Mouse (Mus musculus): ENCODE measurements at regions not wholly inside any gene's neighbourhood (a gene's known extent, or its start where the extent isn't known, plus 50 kb on each side); places are given as distances from the start of the nearest gene placed in this dataset.
"Not testable (repeated sequence)": the region's sequence is repeated elsewhere in the genome, so short reads cannot be mapped to it uniquely, and the experiment has no call there.

DNA sequence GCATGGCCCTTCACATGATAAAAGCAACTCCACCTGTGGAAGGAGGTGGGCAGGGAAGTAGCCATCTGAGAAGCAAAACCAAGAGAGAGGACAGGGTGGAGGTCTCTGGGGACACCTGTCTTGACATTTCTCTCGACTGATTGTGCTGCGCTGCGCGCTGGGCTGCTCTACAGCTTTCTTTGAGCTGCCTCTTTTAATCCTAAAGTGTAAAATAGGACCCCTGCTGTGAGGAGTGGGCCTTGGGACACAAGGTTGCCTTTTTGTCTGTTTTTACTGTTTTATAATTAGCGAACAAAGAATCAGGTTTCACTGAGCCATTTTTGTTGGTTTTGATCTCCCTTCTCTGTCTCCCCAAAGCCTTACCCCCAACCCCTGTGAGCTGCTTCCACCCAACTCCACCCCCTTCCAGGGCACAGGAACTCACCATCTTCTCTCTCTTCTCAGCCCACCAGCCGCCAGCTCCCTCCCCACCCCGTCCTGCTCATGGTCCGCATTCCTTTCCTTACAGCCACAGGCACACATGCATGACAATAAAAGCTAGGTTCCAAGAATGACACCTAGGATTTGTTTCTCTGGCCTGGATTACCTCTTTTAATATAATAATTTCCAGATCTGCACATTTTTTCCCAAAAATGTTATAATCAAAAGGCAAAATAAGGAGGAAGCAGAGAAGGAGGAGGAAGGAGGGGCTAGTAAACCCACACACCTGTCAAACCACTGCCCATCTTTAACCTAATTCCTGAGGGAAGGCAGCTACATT, 57.3 kb downstream of the Cbln4 start:
- DNase-seq (ENCODE audit: low spot score in 2 of 2): no peak

GRCm38 (mm10) chr2:171969311-171969905, 73.9 kb downstream of the Cbln4 start:
- no peak for DNase-seq (ENCODE audit: low spot score in 2 of 2)

DNA sequence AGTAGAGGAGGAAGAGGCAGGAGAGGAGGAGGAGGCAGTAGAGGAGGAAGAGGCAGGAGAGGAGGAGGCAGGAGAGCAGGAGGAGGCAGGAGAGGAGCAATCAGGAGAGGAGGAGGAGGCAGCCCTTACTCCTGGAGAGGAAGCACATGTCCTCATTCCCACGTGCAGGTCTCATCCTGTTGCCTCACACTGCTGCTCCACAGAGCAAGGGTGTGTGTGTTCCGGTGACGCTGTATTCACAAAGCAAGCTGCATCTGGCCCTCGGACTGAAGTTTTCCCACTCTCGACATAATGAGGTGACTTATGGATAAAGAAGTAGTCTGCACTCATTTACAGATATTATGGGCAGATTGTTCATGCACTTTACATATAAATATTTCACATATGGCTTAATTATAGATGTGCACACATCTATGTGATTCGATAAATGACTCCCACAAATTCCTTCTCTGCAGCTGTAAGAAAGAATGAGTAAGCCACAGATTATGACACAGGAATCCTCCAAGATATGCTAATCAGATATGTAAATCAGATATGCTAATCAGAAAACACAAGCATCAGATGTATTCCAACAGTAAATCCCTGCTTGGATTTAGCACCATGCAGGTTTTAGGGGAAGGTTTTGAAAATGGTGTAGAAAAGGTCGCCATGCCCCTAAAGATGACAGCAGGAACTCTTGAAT, 96.6 kb downstream of the Cbln4 start:
- DNase-seq (ENCODE audit: low spot score in 2 of 2): no peak

DNA sequence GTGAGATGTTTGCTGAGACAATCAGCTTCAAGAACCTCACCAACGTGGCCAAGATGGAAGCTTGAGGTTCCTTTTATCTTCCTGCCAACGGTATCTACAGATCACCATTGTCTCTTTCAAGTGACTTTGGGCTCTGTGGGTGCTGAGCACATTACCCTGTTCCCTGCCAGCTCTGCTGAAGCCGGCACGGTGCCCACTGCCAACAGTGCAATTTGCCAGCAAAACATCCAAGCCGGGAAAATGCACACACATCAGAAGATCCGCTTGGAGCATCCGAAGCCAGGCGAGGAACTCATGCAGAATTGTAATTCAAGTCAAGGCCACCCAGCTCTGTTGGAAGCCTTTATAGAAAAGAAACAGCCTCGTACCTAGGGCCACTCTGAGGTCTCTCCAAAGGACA, 100.6 kb downstream of the Cbln4 start:
- no peak for DNase-seq (ENCODE audit: low spot score in 2 of 2)

DNA sequence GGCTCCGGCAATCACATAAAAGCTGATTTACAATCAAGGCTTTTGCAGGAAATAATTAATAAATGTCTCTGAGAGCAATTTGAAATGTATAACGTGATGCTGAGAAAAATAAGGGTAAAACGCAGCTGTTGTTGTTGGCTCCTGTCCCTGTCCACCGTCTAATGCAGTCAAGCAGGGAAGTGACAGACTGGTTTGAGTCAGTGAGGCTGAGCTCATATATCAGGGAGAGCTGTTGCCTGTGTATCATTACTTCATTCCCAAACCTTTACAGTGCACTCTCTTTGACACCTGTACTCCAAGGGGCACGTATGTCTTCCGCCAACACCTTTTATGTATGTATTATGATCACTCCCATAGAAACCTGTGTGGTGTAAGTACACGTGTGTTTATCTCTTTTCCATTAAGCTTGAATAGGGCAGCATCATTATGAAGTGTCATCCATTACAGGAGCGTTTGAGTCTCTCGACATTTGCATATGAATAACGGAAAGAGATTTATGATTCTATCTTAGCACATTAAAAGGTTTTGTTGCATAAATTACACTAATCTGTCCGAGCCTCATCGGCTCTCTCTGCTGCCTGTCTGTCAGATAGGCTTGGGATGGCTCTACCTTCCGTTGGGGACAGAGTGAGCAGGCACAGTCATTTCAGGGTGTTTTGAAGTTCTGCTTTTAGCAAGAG, 107.5 kb downstream of the Cbln4 start:
- no peak for DNase-seq (ENCODE audit: low spot score in 2 of 2)

- no peak for DNase-seq (ENCODE audit: low spot score in 2 of 2)
Observed at GRCm38 (mm10) chr2:171920960-171921359, 122.3 kb downstream of the Cbln4 start.

- no peak for DNase-seq (ENCODE audit: low spot score in 2 of 2)
Observed at GRCm38 (mm10) chr2:171887306-171887705, 156.0 kb downstream of the Cbln4 start.

DNA sequence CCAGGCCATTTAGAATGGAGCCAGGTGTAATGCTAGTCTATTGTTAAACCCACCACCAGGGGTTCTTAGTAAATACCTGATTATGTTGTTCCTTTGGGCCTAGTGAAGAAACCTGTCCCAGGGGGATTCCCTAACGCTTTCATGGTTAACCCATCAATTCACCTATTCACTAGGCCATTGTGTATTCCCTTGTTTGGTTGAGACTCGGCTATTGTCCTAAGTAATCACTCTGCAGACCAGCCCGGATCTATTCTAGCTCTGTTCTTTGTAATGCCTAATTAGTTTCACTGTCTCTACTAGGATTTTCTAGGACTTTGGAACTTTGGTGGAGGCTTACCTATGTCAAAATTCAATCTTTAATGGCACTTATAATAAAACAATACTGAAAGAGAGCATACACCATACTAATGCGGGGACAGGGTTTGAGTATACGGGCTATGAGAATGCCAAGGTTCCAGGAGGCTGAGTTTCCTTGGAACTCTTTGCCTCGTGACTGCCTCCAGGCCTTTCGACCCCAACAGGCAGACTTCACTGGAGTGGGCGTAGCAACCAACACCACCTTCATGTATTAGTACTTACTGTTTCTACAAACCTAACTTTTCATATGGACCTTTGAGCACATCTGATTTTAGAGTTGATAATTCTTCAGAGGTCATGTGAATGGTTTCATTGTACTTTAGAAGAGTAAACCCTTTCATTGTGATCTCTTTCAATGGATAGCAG, 163.9 kb downstream of the Cbln4 start:
- DNase-seq (ENCODE audit: low spot score in 2 of 2): not testable (repeated sequence)

DNA sequence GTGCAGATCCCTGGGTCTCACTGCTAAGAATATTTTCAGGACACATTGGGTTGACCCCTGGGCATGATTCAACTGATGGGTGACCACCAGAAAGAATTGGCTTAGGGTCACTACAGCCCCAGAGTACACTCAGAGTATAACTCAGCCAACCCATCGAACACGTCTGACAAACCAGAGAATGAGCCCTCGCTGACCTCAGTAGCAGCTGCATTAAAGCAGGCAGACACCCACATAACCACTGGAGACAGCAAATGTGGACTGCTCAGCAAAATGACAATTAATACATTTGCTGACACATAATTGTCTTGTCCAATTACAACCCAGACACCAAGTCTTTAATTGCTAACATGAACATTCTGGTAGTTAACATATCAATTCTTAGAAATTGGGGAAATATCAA, 175.7 kb downstream of the Cbln4 start:
- no peak for DNase-seq (ENCODE audit: low spot score in 2 of 2)

- no peak for DNase-seq (ENCODE audit: low spot score in 2 of 2)
Observed at GRCm38 (mm10) chr2:171864376-171864965, 178.8 kb downstream of the Cbln4 start.

DNA sequence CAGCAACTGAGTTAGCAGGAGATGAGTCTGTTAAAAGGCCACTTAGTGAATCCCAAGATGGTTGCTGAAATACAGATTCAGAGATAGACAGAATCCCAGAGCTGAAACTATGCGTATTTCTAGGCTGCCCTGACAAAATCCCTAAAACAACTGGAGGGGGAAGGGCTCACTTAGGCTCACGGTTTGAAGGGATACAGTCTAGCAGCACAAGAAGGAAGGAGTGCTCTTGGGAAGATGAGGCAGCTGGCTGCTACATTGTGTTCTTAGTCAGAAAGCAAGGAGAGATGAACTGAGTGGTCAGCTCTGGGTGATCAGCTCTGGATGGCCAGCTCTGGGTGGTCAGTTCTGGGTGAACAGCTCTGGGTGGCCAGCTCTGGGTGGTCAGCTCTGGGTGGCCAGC, 180.6 kb downstream of the Cbln4 start:
- no peak for DNase-seq (ENCODE audit: low spot score in 2 of 2)

- no peak for DNase-seq (ENCODE audit: low spot score in 2 of 2)
Observed at GRCm38 (mm10) chr2:171858894-171859293, 184.4 kb downstream of the Cbln4 start.

DNA sequence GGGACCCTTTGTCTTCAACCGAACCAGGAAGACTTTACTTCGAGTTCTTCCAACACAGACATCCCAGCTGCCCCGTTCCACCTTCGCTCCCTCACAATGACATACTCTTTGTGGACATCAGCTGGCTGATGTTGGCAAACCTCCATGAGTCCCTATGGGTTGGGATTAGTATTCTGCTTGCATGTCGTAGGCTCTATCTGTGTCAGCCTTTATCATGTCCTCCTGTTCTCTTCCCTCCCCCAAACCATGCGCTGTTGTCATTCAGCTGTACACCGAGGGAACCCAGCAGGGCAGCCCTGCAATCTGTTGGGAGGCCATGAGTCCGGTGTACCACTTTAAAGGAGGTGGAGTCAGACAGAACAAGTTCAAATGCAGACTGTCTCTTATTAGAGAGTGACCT, 186.8 kb downstream of the Cbln4 start:
- no peak for DNase-seq (ENCODE audit: low spot score in 2 of 2)

GRCm38 (mm10) chr2:171846826-171847492, 196.3 kb downstream of the Cbln4 start:
- no peak for DNase-seq (ENCODE audit: low spot score in 2 of 2)

- DNase-seq (ENCODE audit: low spot score in 2 of 2): no peak
Observed at GRCm38 (mm10) chr2:171840058-171840713, 203.1 kb downstream of the Cbln4 start.

DNA sequence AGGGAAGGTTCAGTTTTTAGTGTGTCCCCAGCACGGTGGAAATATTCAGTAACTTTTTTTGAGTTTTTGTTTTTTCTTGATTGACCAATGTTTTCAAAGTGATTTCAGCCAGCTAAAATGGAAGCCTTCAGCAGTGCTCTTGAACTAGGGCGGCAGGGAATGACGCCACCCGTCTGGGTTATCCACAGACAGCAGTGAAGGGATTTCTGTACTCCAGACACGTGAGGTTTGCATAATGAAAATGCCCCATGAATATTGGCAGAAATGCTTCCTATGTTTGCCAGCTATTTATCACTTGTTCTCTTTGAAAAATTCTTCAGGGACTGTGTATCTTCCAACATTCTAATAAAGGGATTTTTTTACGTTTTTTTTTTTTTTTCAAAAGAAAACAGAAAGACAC, 221.1 kb downstream of the Cbln4 start:
- DNase-seq (ENCODE audit: low spot score in 2 of 2): peak in 1 of 2 experiments; percentile 9

DNA sequence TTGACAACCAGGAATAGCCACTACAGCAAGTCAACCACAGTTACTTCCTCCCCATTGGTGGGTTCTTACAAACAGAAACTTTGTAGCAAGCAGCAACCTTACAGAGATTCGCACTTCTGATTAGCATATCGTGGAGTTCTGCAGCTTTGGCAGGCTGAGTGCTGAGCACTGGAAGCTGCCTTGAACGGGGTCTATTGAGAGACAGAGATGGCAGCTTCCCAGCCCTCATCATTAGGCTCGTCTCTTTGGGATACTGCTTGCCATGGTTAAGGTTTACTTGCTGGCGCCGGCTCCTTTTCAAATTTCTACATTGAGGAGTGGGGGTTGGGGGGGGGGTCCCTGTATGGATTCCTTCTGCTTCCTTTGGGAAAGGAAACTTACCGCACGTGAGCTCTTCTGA, 224.8 kb downstream of the Cbln4 start:
- no peak for DNase-seq (ENCODE audit: low spot score in 2 of 2)

DNA sequence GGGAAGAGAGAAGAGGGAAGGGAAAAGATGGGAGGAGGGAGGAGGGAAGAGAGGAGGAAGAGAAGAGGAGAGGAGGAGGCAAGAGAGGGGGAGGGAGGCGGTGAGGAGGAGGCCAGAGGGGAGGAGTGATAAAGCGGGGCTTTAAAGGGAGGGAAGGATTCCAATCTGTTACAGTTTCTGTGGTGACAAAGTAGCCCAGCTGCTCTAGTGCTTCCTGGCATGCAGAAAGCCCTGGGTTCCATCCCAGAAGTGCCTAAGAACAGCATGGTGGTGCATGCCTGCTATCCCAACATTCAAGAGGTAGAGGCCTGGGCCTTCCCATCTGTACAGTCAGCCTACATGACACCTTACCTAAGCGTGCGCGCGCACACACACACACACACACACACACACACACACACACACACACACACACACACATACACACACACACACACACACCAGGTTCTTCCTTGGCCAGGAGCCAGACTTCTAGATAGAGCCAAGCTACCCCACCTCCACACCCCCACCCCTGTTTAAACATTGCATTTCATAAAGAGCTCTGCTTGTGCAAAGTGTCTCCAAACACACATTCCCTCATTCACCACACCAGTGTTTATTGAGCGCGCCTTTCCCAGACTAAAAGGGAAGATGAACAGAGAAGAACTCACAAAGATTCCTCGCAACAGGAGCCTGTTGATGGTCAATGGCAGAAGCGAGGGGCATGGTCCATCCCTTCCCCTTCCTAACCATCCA, 226.4 kb downstream of the Cbln4 start:
- DNase-seq (ENCODE audit: low spot score in 2 of 2): no peak

- DNase-seq (ENCODE audit: low spot score in 2 of 2): no peak
Observed at GRCm38 (mm10) chr2:171812701-171813100, 230.6 kb downstream of the Cbln4 start.

GRCm38 (mm10) chr2:171805376-171805775, 237.9 kb downstream of the Cbln4 start:
- DNase-seq (ENCODE audit: low spot score in 2 of 2): no peak
